Mouse (Mus musculus) megakaryocyte, embryonic 14.5 days (primary cell): ENCODE data around the gene Uqcrfs1.

Source experiments
- FLI1 ChIP-seq: IDR thresholded peaks from 2 replicates; pipeline ENCODE4 v1.6.1; 2012; ENCODE audit warnings: low read length, inconsistent platforms, mixed read lengths
- GATA1 ChIP-seq: IDR thresholded peaks from 3 replicates; pipeline ENCODE4 v1.6.1; 2012; ENCODE audit warnings: mixed read lengths, low read length, inconsistent platforms, borderline replicate concordance

GRCm38 (mm10) chr13:30524961-30525360 is 20.2 kb downstream of the Uqcrfs1 start:
- TF ChIP-seq GATA1: no peak
- no peak for TF ChIP-seq FLI1
